In genomic region chr6:100453401-100453800, GRCm38 (mm10) we compare ENCODE assay signal across 26 mouse cellular contexts.
"Had no signal": no experiment of that assay in that cellular context is flagged by ENCODE, and none has a peak within 500 bp of the region (broad histone marks: within the 10 kb centered on the region; RNA-seq: fewer than 3 reads in every experiment).

No protein-coding gene starts in this region.

- H3K4me2 ChIP-seq: heart, embryonic 11.5 days; heart, embryonic 13.5 days; heart, embryonic 15.5 days; hindbrain, embryonic 13.5 days; hindbrain, embryonic 15.5 days; kidney, embryonic 15.5 days; limb, embryonic 12.5 days; limb, embryonic 15.5 days; liver, embryonic 12.5 days had no signal

- H3K27me3 ChIP-seq: heart, embryonic 13.5 days; heart, embryonic 15.5 days; hindbrain, embryonic 15.5 days; kidney, embryonic 15.5 days; liver, embryonic 12.5 days had no signal

- H3K9me3 ChIP-seq: heart, embryonic 15.5 days; hindbrain, embryonic 13.5 days; hindbrain, embryonic 15.5 days; kidney, embryonic 15.5 days had no signal

- H3K4me1 ChIP-seq: heart, embryonic 13.5 days; heart, embryonic 15.5 days; hindbrain, embryonic 15.5 days; limb, embryonic 15.5 days; liver, embryonic 12.5 days had no signal

- H3K27ac ChIP-seq: heart, adult 2 months; heart, embryonic 13.5 days; heart, embryonic 15.5 days; hindbrain, embryonic 13.5 days; hindbrain, embryonic 15.5 days; hindbrain, postnatal 0 days; kidney, embryonic 15.5 days; kidney, postnatal 0 days; limb, embryonic 12.5 days; limb, embryonic 15.5 days; liver, embryonic 12.5 days; liver, embryonic 14.5 days had no signal

- ATAC-seq: hindbrain, postnatal 0 days had no signal

- DNase-seq: gastrocnemius, postnatal 14 days; gastrocnemius, postnatal 36 days; heart, adult 11 months; heart, adult 2 months; heart, postnatal 14 days; heart, postnatal 36 days; kidney, adult 11 months; kidney, adult 2 months; kidney, adult 9 months; kidney, postnatal 14 days; kidney, postnatal 36 days; layer of hippocampus, adult 9-11 months; layer of hippocampus, postnatal 36 days; left cerebral cortex, postnatal 4 days had no signal

- H3K9ac ChIP-seq: heart, embryonic 13.5 days; heart, embryonic 15.5 days; hindbrain, embryonic 13.5 days; hindbrain, embryonic 15.5 days; kidney, embryonic 15.5 days; limb, embryonic 12.5 days; limb, embryonic 15.5 days; liver, embryonic 12.5 days; liver, embryonic 14.5 days had no signal

- H3K36me3 ChIP-seq: heart, embryonic 13.5 days; heart, embryonic 15.5 days; hindbrain, embryonic 13.5 days; hindbrain, embryonic 15.5 days; kidney, embryonic 15.5 days; limb, embryonic 12.5 days; limb, embryonic 15.5 days; liver, embryonic 12.5 days had no signal

- H3K4me3 ChIP-seq: heart, adult 2 months; heart, embryonic 13.5 days; heart, embryonic 15.5 days; hindbrain, embryonic 13.5 days; hindbrain, embryonic 15.5 days; kidney, embryonic 15.5 days; limb, embryonic 12.5 days; limb, embryonic 15.5 days; liver, embryonic 12.5 days had no signal
